18 mouse cellular contexts compared by ENCODE assay signal in the genomic region with DNA sequence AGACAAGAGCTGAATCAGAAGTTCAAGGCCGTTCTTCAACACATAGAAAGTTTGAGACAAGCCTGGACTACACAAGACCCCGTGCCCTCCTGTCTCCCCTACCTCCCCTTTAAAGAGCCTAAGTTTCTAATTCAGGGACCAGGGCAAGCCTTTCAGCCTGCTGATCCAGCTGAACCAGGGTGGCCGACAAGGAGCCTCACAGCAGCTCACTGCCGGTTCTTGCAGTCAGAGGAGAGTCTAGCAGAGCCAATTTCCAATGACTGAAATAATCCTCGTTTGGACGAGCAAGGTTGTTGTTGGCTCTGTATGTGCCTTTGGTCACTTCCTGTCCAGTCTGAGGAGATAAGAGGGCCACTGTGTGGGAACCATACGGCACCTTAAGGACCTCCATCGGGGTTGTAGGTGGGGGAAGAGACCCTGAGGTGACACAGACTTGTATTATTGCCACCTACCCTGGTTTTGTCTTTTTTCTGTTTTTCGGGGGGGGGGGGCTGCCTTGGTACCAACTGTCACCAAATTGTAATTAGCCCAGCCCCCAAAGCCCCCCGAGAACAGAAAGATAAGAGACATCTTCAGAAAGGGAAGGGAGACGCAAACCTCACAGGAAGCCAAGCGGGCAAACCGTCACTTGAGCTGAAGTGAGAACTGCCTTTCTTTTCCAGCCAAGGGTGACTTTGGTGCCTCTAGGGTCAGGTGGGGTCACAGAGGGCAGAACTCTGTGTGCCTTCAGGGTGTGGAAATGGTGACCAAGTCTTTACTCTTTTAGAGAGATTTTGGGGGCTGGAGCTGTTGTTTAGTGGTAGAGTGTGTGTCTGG. TPM values are rescaled to one million over a fixed set of nuclear protein-coding genes. Genes with fewer than 3 reads are reported as not detected.
A peak's percentile ranks its signal among the peaks of the same experiment; 100 is the strongest.
DNase-seq lines count a peak whose midpoint lies in the region; ATAC-seq and TF ChIP-seq lines count a peak whose summit lies in the region.
"Had no signal": no experiment of that assay in that cellular context is flagged by ENCODE, and none has a peak within 500 bp of the region (broad histone marks: within the 10 kb centered on the region; RNA-seq: fewer than 3 reads in every experiment).

No protein-coding gene starts in this region.

- H3K4me2 ChIP-seq in liver, embryonic 12.5 days, result no peak overlapping the region
- H3K4me2 ChIP-seq in liver, postnatal 0 days (ENCODE audit: low read depth, low read length), result peak overlapping the region; percentile 15; the same call in 1 of the 2 replicates
- no peak overlapping the region for H3K4me2 ChIP-seq in intestine, embryonic 15.5 days (replicated peaks)
- H3K4me2 ChIP-seq: embryonic facial prominence, embryonic 15.5 days; forebrain, embryonic 12.5 days had no signal

- no peak for TF ChIP-seq POLR2A in bone marrow, adult 2 months (IDR thresholded peaks at IDR 0.05; ENCODE audit: borderline replicate concordance, control insufficient read depth, low read depth, low read length)

- no peak overlapping the region for H3K27ac ChIP-seq in liver, embryonic 12.5 days
- peak overlapping the region; percentile 84 for H3K27ac ChIP-seq in bone marrow, adult 2 months (ENCODE audit: control insufficient read depth, insufficient read depth, low read depth, low read length, poor library complexity)
- peak overlapping the region; percentile 46 for H3K27ac ChIP-seq in liver, postnatal 0 days (ENCODE audit: low read depth)
- H3K27ac ChIP-seq in intestine, embryonic 15.5 days, result no peak overlapping the region
- H3K27ac ChIP-seq: embryonic facial prominence, embryonic 15.5 days; forebrain, embryonic 12.5 days; midbrain, embryonic 10.5 days had no signal

- peaks cover 51% of the 10 kb centered on the region for H3K4me1 ChIP-seq in liver, embryonic 12.5 days
- peaks cover 4% of the 10 kb centered on the region for H3K4me1 ChIP-seq in bone marrow, adult 2 months (ENCODE audit: control insufficient read depth, insufficient read depth, low read length)
- peaks cover 14% of the 10 kb centered on the region for H3K4me1 ChIP-seq in liver, postnatal 0 days (ENCODE audit: insufficient read depth)
- H3K4me1 ChIP-seq in intestine, embryonic 15.5 days (replicated peaks), result peaks cover 5% of the 10 kb centered on the region

- H3K27me3 ChIP-seq in liver, embryonic 12.5 days (replicated peaks), result peaks cover 30% of the 10 kb centered on the region; the same call in 1 of the 2 replicates
- H3K27me3 ChIP-seq in liver, postnatal 0 days (ENCODE audit: insufficient read depth, low read length), result peaks cover 3% of the 10 kb centered on the region; the same call in 1 of the 2 replicates
- no peaks in the 10 kb centered on the region for H3K27me3 ChIP-seq in intestine, embryonic 15.5 days (replicated peaks)

- no peak for ATAC-seq in liver, embryonic 12.5 days
- ATAC-seq in liver, postnatal 0 days, result peak; percentile 31; the same call in 1 of the 2 replicates
- no peak for ATAC-seq in intestine, embryonic 15.5 days
- ATAC-seq: hindbrain, embryonic 16.5 days had no signal

- no peak for TF ChIP-seq CTCF in bone marrow, adult 2 months (IDR thresholded peaks at IDR 0.05; ENCODE audit: control insufficient read depth, insufficient read depth, low read length)
- TF ChIP-seq CTCF in liver, postnatal 0 days (IDR thresholded peaks at IDR 0.05; ENCODE audit: low read depth), result no peak

- peak; percentile 65 for TF ChIP-seq EP300 in liver, postnatal 0 days (IDR thresholded peaks at IDR 0.05; ENCODE audit: low read depth)

- no peak overlapping the region for H3K9ac ChIP-seq in liver, embryonic 12.5 days
- no peak overlapping the region for H3K9ac ChIP-seq in liver, postnatal 0 days (replicated peaks)
- no peak overlapping the region for H3K9ac ChIP-seq in intestine, embryonic 15.5 days
- H3K9ac ChIP-seq: embryonic facial prominence, embryonic 15.5 days; forebrain, embryonic 12.5 days had no signal

- H3K4me3 ChIP-seq in liver, embryonic 12.5 days, result no peak overlapping the region
- H3K4me3 ChIP-seq in bone marrow, adult 2 months (replicated peaks; ENCODE audit: control insufficient read depth, low read depth, low read length), result no peak overlapping the region
- H3K4me3 ChIP-seq in liver, postnatal 0 days (ENCODE audit: low read depth, low read length), result no peak overlapping the region
- no peak overlapping the region for H3K4me3 ChIP-seq in intestine, embryonic 15.5 days (replicated peaks)
- H3K4me3 ChIP-seq: embryonic facial prominence, embryonic 15.5 days; forebrain, embryonic 12.5 days; midbrain, embryonic 10.5 days had no signal

- 20% methylated on average over 13 of the region's 13 CpGs for WGBS in liver, embryonic 12.5 days (ENCODE audit: insufficient replicate concordance)
- WGBS in bone marrow, adult 2 months, result 7% methylated on average over 13 of the region's 13 CpGs
- 23% methylated on average over 13 of the region's 13 CpGs for WGBS in liver, postnatal 0 days (ENCODE audit: insufficient replicate concordance)
- 69% methylated on average over 13 of the region's 13 CpGs for WGBS in intestine, embryonic 15.5 days

- no peaks in the 10 kb centered on the region for H3K9me3 ChIP-seq in liver, embryonic 12.5 days (replicated peaks)
- no peaks in the 10 kb centered on the region for H3K9me3 ChIP-seq in liver, postnatal 0 days (ENCODE audit: low read length)
- no peaks in the 10 kb centered on the region for H3K9me3 ChIP-seq in intestine, embryonic 15.5 days
- H3K9me3 ChIP-seq: embryonic facial prominence, embryonic 15.5 days; forebrain, embryonic 12.5 days; midbrain, embryonic 10.5 days had no signal

- no peaks in the 10 kb centered on the region for H3K36me3 ChIP-seq in liver, embryonic 12.5 days
- no peaks in the 10 kb centered on the region for H3K36me3 ChIP-seq in liver, postnatal 0 days (replicated peaks; ENCODE audit: insufficient read depth, low read length)
- no peaks in the 10 kb centered on the region for H3K36me3 ChIP-seq in intestine, embryonic 15.5 days
- H3K36me3 ChIP-seq: embryonic facial prominence, embryonic 15.5 days; forebrain, embryonic 12.5 days; midbrain, embryonic 10.5 days had no signal

- DNase-seq in liver, result peak; percentile 32
- DNase-seq in liver, postnatal 0 days, result peak; percentile 46
- peak; percentile 59 to 67 for DNase-seq in thymus, postnatal 10 days (ENCODE audit: low spot score in 2 of 2)
- no peak for DNase-seq in layer of hippocampus, adult 18-20 months (ENCODE audit: low spot score in 2 of 2)
- DNase-seq: adrenal gland, adult 2 months; cerebellum, adult 2 months; heart, adult 11 months; heart, postnatal 14 days; kidney, adult 2 months; kidney, postnatal 25 days; lung, adult 2 months had no signal

RNA-seq across cellular contexts. Expression of gene Cux1, which starts 58.1 kb away (rescaled TPM):
- polyA plus RNA-seq in liver, embryonic 12.5 days (2016; fragmentation: Nextera tagmentation; extraction: Ambion mirVana), result 29.8 and 31.7 TPM in 2 replicates
- polyA plus RNA-seq in bone marrow, adult 2 months (2011; ENCODE audit: insufficient read depth, insufficient read length, low replicate concordance, missing spikeins), result 18.4 and 37.1 TPM in 2 replicates
- 9.2 and 10.7 TPM in 2 replicates for polyA plus RNA-seq in liver, postnatal 0 days (2015; fragmentation: Nextera tagmentation; extraction: Ambion mirVana)
- 10 to 100 TPM; 38.2 to 39.5 TPM for total RNA-seq in layer of hippocampus, adult 18-20 months (2021)
- 62.5 and 68.2 TPM in 2 replicates for polyA plus RNA-seq in intestine, embryonic 15.5 days (2015; fragmentation: Nextera tagmentation; extraction: Ambion mirVana)

Comparison
In these comparisons a context has a peak if more than half of its experiments do, and no peak if none do; other contexts are left out.
1. H3K27ac ChIP-seq: peak in bone marrow, adult 2 months (single experiment) and liver, postnatal 0 days (single experiment); none in liver, embryonic 12.5 days (single experiment) and intestine, embryonic 15.5 days (single experiment).
2. DNase-seq: peak in liver (single experiment), liver, postnatal 0 days (single experiment) and thymus, postnatal 10 days (2 of 2); none in layer of hippocampus, adult 18-20 months (0 of 2).